Mouse (Mus musculus): ENCODE results near the gene Dmrtc1b. TPM values are rescaled to one million over a fixed set of nuclear protein-coding genes. Genes with fewer than 3 reads are reported as not detected.

Dmrtc1b gene
- polyA plus RNA-seq, 1 experiment from 2014 or later, result not detected

Other genes with a start within 250 kb of the Dmrtc1b start
- gene Hdac8, start 202.5 kb upstream of the Dmrtc1b start, polyA plus RNA-seq (2014; fragmentation: Nextera tagmentation; extraction: Ambion mirVana), result 3.2 and 4.2 TPM in 2 replicates
- gene Phka1, start 63.6 kb upstream of the Dmrtc1b start, polyA plus RNA-seq (2014; fragmentation: Nextera tagmentation; extraction: Ambion mirVana), result 7.4 and 8.1 TPM in 2 replicates
- gene Gm3880, start 20.9 kb upstream of the Dmrtc1b start, polyA plus RNA-seq (2014; fragmentation: Nextera tagmentation; extraction: Ambion mirVana), result not detected in 2 replicates
- gene Gm9112, start 230 bp upstream of the Dmrtc1b start, polyA plus RNA-seq (2014; fragmentation: Nextera tagmentation; extraction: Ambion mirVana), result not detected in 2 replicates
- not detected in 2 replicates for gene Dmrtc1c1, start 95.1 kb downstream of the Dmrtc1b start, polyA plus RNA-seq (2014; fragmentation: Nextera tagmentation; extraction: Ambion mirVana)
- gene Dmrtc1c2, start 146.8 kb downstream of the Dmrtc1b start, polyA plus RNA-seq (2014; fragmentation: Nextera tagmentation; extraction: Ambion mirVana), result not detected in 2 replicates
- gene 1700031F05Rik, start 160.1 kb downstream of the Dmrtc1b start, polyA plus RNA-seq (2014; fragmentation: Nextera tagmentation; extraction: Ambion mirVana), result not detected in 2 replicates
- gene Dmrtc1a, start 200.8 kb downstream of the Dmrtc1b start, polyA plus RNA-seq (2014; fragmentation: Nextera tagmentation; extraction: Ambion mirVana), result 0.68 and 1.1 TPM in 2 replicates
- gene 1700011M02Rik, start 201.0 kb downstream of the Dmrtc1b start, polyA plus RNA-seq (2014; fragmentation: Nextera tagmentation; extraction: Ambion mirVana), result not detected in 2 replicates
- gene 1700018G05Rik, start 220.5 kb downstream of the Dmrtc1b start, polyA plus RNA-seq (2014; fragmentation: Nextera tagmentation; extraction: Ambion mirVana), result not detected in 2 replicates

Data from embryonic facial prominence, embryonic 11.5 days (tissue).